Mouse (Mus musculus) cerebellum, postnatal 10 days (tissue): ENCODE measurements at regions not wholly inside any gene's neighbourhood (a gene's known extent, or its start where the extent isn't known, plus 50 kb on each side); places are given as distances from the start of the nearest gene placed in this dataset.
A peak's percentile ranks its signal among the peaks of the same experiment; 100 is the strongest.

Experiments
- DNase-seq, 2 experiments: peaks; one replicate each; pipeline ENCODE4 v3.0.0; 2021; ENCODE audit warnings: mixed read lengths in 2 of 2

DNA sequence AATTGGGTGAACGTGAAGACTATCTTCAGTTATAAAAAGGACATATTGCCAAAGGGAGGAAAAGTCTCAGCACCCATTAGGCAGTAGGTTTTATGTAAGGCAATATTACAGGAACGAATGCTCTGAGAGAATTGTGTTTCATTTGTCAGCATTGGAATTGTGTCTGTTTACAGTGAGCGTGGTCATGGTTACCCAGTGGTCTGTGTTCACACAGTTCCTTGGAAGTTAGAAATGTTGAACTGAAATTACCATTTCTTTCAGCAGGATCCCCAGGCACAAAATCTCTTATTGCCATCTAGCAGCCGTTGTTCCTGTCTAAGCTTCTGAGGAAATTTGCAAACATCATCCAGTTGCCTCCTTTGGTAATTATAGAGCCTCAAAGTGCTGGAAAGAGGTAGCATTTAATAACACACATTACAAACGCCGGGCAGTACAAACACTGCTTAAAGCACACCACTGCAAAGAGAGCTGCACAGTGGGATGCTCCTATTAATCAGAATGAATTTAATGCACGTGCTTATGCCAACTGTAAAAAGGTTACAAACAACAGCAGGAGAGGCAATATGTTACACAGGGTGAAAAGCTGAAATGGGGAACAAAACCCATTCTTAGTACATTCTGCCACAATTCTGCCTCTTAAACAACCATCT lies 555.4 kb upstream of the Marcks start:
- peak; percentile 17 to 22 for DNase-seq

- DNase-seq = no peak
These were observed 554.1 kb upstream of the Marcks start for GRCm38 (mm10) chr10:37692851-37693250.

GRCm38 (mm10) chr10:37691939-37692338 lies 553.2 kb upstream of the Marcks start:
- peak; percentile 74 to 87 for DNase-seq

DNA sequence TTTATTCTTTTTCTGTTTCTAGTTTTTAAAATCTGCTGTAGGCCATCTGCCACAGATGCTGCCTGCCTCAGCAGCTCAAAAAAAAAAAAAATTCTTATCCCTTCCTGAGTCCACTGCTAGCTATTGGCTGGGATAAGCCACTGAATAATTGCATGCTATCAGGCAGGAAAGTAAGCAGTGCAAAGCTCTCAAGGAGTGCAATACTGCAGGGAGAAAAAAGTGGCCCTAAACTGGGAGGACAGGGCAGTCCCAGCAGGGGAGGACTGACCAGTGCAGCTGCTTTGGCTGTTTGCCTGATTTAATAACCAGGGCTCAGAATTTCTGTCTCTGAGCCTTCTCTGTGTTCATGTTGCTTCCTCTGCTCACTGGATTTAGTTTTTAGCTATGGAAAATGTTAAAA lies 544.4 kb upstream of the Marcks start:
- DNase-seq = peak; percentile 45 to 57

DNA sequence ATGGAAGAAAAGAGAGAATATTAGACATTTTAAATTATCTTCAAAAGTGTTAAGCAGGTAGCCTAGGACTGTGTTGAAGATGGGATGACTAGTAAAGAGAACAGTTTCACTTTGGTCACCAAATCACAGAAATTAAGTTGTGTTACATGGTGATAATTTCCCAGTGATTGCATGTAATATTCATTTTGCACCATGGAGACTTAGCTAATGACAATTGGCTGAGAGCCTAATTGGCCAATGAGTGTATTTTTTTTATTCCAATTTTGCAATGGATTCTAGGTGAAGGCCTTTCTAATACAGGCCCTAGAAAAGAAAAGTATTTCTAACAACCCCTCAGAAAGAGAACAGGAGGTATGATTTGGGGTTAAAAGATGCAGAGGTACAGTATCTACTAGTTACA lies 541.9 kb upstream of the Marcks start:
- no peak for DNase-seq

DNA sequence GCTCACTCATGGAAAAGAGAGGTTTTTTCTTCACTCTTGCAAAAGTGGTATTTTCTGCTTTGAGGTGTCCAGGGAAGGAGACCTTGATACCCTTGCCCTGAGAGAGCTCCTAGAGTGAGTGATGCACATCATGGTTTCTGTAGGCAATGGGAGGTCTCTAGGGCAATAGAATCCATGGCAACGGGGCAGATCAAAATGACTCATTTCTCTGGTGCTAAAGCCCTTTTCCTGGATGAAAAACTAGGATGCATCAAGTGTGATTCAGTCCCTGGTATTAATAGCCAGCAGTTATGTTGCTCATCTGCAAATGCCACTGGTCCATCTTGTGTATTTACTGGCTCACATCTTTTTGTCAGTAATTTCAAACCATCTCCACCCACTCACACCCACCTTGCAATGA lies 539.1 kb upstream of the Marcks start:
- DNase-seq = no peak

GRCm38 (mm10) chr10:37668827-37669226 lies 530.1 kb upstream of the Marcks start:
- DNase-seq = no peak

DNA sequence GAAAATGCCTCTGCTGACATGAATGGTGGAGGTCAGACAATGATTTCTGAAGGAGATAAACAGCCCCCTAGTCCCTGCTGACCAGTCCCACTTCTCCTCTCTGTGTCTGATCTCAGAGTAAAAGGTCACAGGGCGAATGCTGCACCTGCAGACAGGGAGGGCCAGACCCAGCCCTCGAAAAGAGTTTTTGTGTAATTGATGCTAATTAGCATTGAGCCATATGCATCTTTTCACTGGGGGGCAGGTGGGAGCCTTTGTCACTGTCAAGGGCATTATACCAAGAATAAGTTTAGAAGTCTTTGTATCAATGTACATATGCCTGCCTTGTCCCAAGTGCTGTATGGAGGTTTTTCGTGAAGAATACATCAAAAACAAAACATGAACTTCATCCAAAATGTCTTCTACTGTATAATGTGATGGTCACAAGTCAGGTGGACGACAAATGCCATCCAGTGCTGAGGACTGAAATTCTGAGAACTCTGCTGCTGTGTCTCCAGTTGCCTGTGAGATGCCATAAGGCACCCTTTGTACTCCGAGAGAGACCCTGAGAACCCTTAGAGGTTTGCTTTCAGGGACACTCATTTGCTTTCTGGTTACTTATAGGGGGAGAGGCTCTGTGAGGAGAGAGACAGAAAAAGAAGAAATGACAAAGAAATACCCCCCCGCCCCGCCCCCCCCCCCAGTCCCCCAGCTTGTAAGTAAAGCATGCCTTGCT lies 528.5 kb upstream of the Marcks start:
- DNase-seq = no peak

GRCm38 (mm10) chr10:37666535-37666934 lies 527.8 kb upstream of the Marcks start:
- DNase-seq = no peak

DNA sequence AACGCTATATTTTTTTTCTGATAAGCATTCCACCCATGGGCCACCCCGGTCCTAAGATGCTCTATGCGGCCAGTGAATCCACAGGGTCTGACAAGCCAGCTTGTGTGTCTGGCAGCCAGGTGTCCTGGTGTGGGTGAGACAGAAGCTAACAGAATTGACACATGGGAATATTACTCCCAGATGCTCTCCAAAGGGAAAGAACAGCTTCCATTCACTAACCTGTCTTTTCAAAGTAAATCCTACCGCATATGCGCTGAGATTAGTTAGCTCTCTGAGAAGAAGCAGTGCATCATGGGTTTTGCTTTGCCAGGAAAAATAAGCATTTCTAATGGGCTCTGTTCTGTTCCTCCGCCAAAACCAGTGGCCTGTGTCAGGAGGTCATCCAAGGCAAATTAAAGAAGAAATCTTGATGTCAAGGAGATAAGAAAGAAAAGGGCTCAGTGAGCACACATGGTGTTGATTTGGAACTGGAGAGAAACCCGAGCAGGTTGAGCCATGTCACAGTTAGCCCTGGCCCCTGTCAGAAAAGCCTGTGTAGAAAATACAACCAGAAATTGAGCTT lies 498.4 kb upstream of the Marcks start:
- peak; percentile 34 to 47 for DNase-seq

- DNase-seq = no peak
These were observed 497.7 kb upstream of the Marcks start for GRCm38 (mm10) chr10:37636421-37636820.

DNA sequence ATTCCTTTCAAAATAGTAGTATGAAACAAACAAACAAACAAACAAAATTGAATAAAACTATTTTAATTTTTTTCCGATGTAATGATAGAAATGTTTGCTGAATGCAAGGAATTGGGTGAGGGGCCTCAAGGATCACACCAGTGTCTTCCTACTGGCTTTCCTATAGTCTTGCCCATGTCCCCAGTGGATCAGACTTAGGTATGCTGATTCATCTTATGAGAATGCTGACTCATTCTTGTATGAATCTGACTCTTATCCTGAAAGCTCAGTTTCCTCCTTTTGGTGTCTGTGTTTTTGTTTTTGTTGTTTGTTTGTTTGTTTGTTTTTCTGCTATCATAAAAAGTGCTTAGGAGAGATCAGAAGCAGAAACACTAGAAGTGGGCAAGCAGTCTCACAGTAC lies 491.7 kb upstream of the Marcks start:
- no peak for DNase-seq

DNA sequence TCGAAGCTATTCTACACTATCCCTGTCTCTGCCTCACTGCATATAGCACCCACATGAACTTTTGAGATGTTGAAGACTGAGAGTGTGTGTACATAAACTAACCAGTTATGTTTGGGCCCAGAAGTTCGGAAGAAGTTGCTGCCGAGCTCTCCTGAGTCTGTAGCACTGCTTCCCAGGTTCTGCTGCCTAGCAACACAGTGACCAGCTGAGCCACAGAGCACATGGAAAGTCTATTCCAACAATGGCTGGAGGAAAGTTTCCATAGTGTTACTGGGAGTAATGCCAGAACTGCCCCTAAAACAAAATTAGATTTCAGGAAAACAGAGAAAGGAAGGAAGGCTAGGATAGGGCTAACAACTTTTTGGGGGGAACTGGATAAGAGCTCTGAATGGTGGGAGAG lies 489.2 kb upstream of the Marcks start:
- no peak for DNase-seq

- DNase-seq = peak; percentile 6 to 34
These were observed 488.1 kb upstream of the Marcks start for GRCm38 (mm10) chr10:37626758-37627201.

GRCm38 (mm10) chr10:37625972-37626757 lies 487.4 kb upstream of the Marcks start:
- DNase-seq = no peak

- no peak for DNase-seq
These were observed 484.3 kb upstream of the Marcks start for GRCm38 (mm10) chr10:37623041-37623440.

DNA sequence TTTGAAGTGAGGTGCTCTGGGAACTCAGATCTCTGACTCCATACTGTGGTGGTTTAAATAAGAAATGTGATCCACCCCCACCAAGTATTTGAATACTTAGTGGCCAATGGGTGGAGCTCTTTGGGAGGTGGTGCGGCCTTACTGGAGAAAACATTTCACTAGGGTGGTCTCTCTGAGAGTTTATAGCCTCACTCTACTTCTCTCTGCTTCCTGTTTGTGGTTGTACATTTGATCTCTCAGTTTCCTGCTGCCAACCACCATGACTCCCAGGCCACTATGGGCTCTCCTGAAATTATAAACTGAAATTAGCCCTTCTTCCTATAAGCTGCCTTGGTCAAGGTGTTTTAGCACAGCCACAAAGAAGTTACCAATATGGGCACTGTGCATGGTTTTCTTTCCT lies 479.9 kb upstream of the Marcks start:
- no peak for DNase-seq

GRCm38 (mm10) chr10:37617708-37618300 lies 479.1 kb upstream of the Marcks start:
- DNase-seq = peak; percentile 33 to 35

GRCm38 (mm10) chr10:37615926-37616691 lies 477.4 kb upstream of the Marcks start:
- DNase-seq = no peak

DNA sequence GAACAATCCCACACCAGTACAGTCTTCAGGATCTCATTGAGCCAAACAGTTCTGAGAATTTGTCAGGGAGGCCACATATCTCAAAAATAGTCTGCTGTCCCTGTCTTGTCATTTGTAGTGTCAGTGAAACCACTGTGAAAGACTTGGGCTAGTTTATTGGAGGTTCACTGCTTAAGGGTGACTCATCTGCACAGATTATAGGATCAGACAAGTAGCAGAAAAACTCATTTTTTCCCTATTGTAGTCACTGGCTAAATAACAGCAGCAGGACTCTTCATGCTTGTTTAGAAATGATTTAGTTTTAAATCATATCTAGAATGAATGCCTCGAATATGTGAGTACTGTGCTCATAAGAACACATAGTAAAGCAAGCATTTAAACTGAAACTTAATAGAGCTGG lies 475.2 kb upstream of the Marcks start:
- DNase-seq = no peak

DNA sequence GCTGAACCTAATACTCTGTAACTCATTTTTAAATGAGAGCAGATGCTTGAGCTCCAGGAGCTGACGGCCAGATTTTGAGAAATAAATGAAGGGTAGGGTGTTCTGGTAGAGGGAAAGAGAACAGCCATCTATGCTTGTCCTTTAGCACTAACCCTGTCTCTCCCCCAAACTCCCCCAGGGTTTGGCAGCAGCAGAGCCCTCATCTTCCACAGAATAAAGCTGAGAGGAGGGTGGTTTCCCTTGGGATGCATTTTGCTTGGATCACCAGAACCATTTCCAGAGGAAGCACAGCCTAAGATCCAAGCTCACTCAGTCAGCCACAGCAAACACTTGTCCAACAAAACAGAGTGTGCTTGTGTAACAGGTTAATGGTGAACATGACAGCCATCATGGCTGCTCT lies 464.8 kb upstream of the Marcks start:
- DNase-seq = peak; percentile 7 to 12

DNA sequence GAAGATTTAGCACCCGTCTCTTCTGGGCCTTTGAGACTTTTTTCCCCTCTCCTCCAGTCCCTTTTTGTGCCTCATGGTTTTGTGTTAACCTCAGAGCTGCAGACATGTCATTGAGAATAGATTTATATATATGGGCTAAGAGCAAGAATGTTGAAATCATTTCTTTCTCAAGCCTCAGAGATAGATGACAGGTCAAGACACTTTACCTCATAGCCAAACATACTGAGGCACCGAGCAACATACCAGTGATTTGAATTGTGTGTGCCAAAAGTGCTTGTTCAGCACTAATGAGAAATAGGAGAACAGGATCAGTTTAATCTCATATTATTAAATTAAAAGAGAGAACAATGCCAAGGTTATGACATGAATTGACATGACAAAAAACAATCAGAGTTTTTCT lies 464.2 kb upstream of the Marcks start:
- DNase-seq = no peak
